Mouse (Mus musculus) heart, embryonic 10.5 days (tissue): ENCODE measurements around the gene Slc27a2. TPM values are rescaled to one million over a fixed set of nuclear protein-coding genes. Genes with fewer than 3 reads are reported as not detected.
"Not testable (repeated sequence)": the region's sequence is repeated elsewhere in the genome, so short reads cannot be mapped to it uniquely, and the experiment has no call there.

Source experiments
- DNase-seq: peaks from one replicate; pipeline ENCODE4 v3.0.0-alpha.2; 2017; ENCODE audit warnings: low spot score
- H3K27ac ChIP-seq: fragments of 300-500 bp; sonication (generic); 2 replicates; pipeline ENCODE4 v1.5.1; 2016; ENCODE audit warnings: mild to moderate bottlenecking
- H3K27me3 ChIP-seq: fragments of 300-500 bp; sonication (generic); 2 replicates; pipeline ENCODE4 v1.6.1; 2016; ENCODE audit warnings: mild to moderate bottlenecking; ENCODE audit not compliant: poor library complexity, insufficient read depth, severe bottlenecking
- H3K36me3 ChIP-seq: fragments of 300-500 bp; sonication (generic); 2 replicates; pipeline ENCODE4 v1.6.1; 2016; ENCODE audit warnings: mild to moderate bottlenecking, moderate library complexity
- H3K4me1 ChIP-seq: fragments of 300-500 bp; sonication (generic); 2 replicates; pipeline ENCODE4 v1.6.1; 2016; ENCODE audit warnings: mild to moderate bottlenecking
- H3K4me3 ChIP-seq: fragments of 300-500 bp; sonication (generic); 2 replicates; pipeline ENCODE4 v1.5.1; 2016; ENCODE audit warnings: mild to moderate bottlenecking, moderate library complexity
- H3K9me3 ChIP-seq: fragments of 300-500 bp; sonication (generic); 2 replicates; pipeline ENCODE4 v1.6.1; 2016; ENCODE audit warnings: mild to moderate bottlenecking, moderate library complexity
- WGBS: fragments of 180-500 bp; shearing (Covaris S2); methylation state at CpG from one replicate; pipeline ENCODE4 v1.1.7; 2016; 5-methylcytosine and 5-hydroxymethylcytosine counted together
- polyA plus RNA-seq: library from polyadenylated mRNA; unstranded; fragments of >200 nt; fragmentation: Nextera tagmentation; extraction: Ambion mirVana; gene quantifications from 2 replicates; pipeline ENCODE4 v1.2.1, GENCODE M21; 2016

Gene Slc27a2
- 0.25 and 2.7 TPM in 2 replicates for polyA plus RNA-seq

- Histone ChIP-seq H3K27ac (peak within 1 kb of the TSS; percentile 71; the same call in 1 of the 2 replicates), H3K4me3 (peak within 1 kb of the TSS; percentile 81), H3K36me3 (0 out of 2 replicates have a peak, but pooled peaks cover 2% of the 10 kb centered on the region), H3K27me3 (peaks cover 59% of the 10 kb centered on the region), H3K4me1 (peaks cover 14% of the 10 kb centered on the region), H3K9me3 (no peaks in the 10 kb centered on the region)
- WGBS, result 2% methylated on average over 61 of the region's 61 CpGs
- DNase-seq, result peak; percentile 76
Observed at GRCm38 (mm10) chr2:126552357-126553290, at the start of gene Slc27a2. TSS of gene Slc27a2 (plus strand) at chr2:126552407.

- no peak overlapping the region for H3K4me3 ChIP-seq
- H3K27me3 ChIP-seq, result no peaks in the 10 kb centered on the region
- WGBS, result 84% methylated on average over 1 of the region's 1 CpGs
Observed at GRCm38 (mm10) chr2:126505156-126505555, 47.1 kb upstream of the Slc27a2 start.

DNA sequence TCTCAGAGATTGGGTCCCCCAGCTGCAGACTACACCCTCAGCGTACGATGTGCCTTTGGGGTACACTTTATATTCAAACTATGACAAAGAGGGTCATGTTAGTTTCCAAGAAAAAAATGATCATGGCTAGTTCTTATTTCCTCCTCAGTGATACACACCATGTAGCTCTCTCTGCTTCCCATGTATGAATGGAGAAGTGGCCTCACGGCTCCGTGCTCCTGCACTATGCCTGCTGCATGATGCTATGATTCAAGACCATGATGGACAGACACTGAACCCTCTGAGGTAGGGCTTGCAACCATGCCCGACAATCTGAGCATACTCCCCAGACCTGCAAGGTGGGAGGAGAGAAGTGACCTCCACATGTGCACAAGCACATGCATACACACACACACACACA is 44.7 kb upstream of the Slc27a2 start:
- H3K4me1 ChIP-seq, result no peaks in the 10 kb centered on the region
- no peaks in the 10 kb centered on the region for H3K9me3 ChIP-seq
- WGBS, result 87% methylated on average over 5 of the region's 5 CpGs
- no peak overlapping the region for H3K4me3 ChIP-seq
- H3K36me3 ChIP-seq, result no peaks in the 10 kb centered on the region
- H3K27me3 ChIP-seq, result no peaks in the 10 kb centered on the region
- no peak overlapping the region for H3K27ac ChIP-seq
- no peak for DNase-seq

More at GRCm38 (mm10) chr2:126505156-126505555, 47.1 kb upstream of the Slc27a2 start:
- DNase-seq, result no peak
- Histone ChIP-seq H3K27ac (no peak overlapping the region), H3K4me1 (no peaks in the 10 kb centered on the region), H3K9me3 (no peaks in the 10 kb centered on the region), H3K36me3 (no peaks in the 10 kb centered on the region)

DNA sequence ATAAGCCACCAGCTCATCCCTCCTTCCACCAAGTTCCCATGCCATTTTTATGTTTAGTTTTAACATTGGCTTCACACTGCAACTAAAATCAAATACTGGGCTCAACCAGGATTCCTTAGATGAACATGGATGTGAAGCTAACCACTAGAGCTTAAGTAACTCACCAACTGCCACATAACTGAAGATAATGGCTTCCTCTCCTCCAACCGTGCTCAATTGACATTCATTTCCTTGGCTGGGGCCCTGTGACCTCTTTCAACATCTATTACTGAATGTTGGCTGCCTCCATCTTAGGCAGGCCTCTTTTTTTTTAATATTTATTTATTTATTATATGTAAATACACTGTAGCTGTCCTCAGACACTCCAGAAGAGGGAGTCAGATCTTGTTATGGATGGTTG is 44.0 kb upstream of the Slc27a2 start:
- Histone ChIP-seq H3K27me3 (no peaks in the 10 kb centered on the region), H3K27ac (no peak overlapping the region), H3K36me3 (no peaks in the 10 kb centered on the region), H3K4me3 (no peak overlapping the region), H3K4me1 (no peaks in the 10 kb centered on the region), H3K9me3 (no peaks in the 10 kb centered on the region)
- no peak for DNase-seq
- 61% methylated on average over 1 of the region's 1 CpGs for WGBS

- Histone ChIP-seq H3K9me3 (no peaks in the 10 kb centered on the region), H3K4me3 (no peak overlapping the region), H3K27ac (no peak overlapping the region), H3K36me3 (no peaks in the 10 kb centered on the region), H3K27me3 (no peaks in the 10 kb centered on the region), H3K4me1 (no peaks in the 10 kb centered on the region)
- DNase-seq, result no peak
- WGBS, result 66% methylated on average over 6 of the region's 6 CpGs
Observed at GRCm38 (mm10) chr2:126515069-126515826, 37.0 kb upstream of the Slc27a2 start.

DNA sequence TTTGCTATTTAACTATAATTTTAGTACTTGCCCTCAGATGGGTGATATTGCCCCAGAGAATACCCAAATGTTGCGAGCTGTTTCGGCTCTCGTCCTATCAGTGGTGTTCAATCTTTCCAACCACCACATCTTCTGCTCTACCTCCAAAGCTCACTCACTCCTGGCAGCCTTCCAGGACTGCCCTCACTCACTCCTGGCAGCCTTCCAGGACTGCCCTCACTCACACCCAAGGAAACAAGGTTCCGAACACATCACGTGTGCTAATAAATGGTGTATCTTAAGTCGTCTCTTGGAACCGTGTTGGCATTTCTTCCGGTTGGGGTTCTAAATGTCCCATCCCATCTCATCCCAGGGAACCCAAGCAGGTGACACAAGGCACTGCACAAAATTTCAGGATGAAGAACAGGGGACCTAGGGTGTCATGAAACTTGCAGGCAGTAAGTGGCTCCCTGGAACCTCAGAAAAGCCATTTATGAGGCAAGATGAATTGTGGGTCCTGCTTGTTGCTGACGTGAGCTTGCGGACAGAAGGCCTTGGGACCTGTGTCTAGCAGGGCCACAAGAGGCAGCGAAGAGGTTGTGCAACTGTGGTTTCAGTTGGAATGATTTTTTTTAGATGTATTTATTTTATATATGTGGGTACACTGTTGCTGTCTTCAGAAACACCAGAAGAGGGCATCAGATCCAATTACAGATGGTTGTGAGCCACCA is 32.2 kb upstream of the Slc27a2 start:
- Histone ChIP-seq H3K27me3 (no peaks in the 10 kb centered on the region), H3K36me3 (no peaks in the 10 kb centered on the region), H3K4me1 (no peaks in the 10 kb centered on the region), H3K4me3 (no peak overlapping the region), H3K9me3 (no peaks in the 10 kb centered on the region), H3K27ac (no peak overlapping the region)
- 79% methylated on average over 11 of the region's 11 CpGs for WGBS
- DNase-seq, result no peak

DNA sequence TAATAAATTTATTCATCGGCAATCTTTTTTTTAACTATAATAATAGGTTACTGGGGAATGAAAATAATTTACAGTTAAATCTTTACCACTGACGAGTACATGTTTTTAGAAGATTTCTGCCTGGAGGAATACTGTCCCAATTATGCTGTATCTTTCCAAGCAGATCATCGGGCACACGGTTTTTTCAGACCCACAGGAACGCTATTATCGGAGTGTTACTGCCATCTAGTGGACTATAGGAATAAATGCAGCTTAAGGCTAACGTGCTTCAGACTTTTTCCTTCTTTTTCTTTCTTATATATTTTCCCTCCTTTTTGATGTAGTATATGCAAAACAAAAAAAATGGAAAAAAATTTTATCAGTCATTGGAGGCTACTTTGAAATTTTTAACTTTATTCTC is 31.4 kb upstream of the Slc27a2 start:
- Histone ChIP-seq H3K27ac (no peak overlapping the region), H3K4me3 (no peak overlapping the region), H3K4me1 (no peaks in the 10 kb centered on the region), H3K9me3 (no peaks in the 10 kb centered on the region), H3K27me3 (no peaks in the 10 kb centered on the region), H3K36me3 (no peaks in the 10 kb centered on the region)
- 15% methylated on average over 7 of the region's 7 CpGs for WGBS
- no peak for DNase-seq

DNA sequence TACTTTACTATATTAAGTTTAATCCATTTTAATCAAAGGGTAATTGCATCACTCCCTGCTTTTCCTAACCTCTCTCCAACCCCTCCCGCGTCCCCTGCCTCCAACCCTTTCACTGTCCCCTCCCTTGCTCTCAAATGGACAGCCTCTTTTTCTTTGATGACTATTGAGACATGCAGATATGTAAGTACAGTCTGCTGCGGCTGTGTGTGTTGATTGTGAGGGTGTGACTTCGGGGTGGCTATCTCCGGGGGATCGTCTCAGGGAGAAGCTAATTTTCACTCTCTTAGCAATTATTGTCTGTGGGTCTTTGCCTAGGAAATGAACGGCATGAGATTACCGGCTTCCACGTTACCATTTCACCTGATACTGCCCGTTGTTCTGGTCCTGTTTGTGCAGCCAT is 30.7 kb upstream of the Slc27a2 start:
- WGBS, result 64% methylated on average over 10 of the region's 10 CpGs
- H3K27me3 ChIP-seq, result no peaks in the 10 kb centered on the region

DNA sequence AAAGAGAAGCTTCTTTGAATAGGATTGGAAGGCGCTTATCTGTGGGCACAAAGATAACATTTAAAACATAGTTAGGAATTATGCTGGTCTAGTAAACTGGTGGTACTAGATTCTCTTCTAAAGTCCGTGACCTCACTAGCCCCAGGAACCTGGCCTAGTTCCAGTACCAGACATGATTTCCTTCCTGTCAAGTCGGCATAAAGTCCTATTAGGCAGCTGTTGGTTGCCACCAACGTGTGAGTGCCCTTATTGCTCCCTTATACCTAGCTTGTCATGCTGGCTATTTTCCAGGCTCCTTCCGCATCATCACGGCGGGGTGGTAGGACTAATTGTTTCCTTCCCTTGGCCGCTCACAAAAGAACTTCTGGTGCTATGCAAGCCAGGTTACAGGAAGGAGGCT is 30.2 kb upstream of the Slc27a2 start:
- 73% methylated on average over 8 of the region's 8 CpGs for WGBS
- no peak for DNase-seq
- H3K9me3 ChIP-seq, result no peaks in the 10 kb centered on the region

More for the DNA sequence above, 30.7 kb upstream of the Slc27a2 start:
- H3K27ac ChIP-seq, result no peak overlapping the region
- no peaks in the 10 kb centered on the region for H3K9me3 ChIP-seq
- no peak overlapping the region for H3K4me3 ChIP-seq
- no peaks in the 10 kb centered on the region for H3K36me3 ChIP-seq
- no peaks in the 10 kb centered on the region for H3K4me1 ChIP-seq
- no peak for DNase-seq

GRCm38 (mm10) chr2:126523101-126523745 is 29.0 kb upstream of the Slc27a2 start:
- H3K27me3 ChIP-seq, H3K4me1 ChIP-seq, H3K27ac ChIP-seq, H3K9me3 ChIP-seq, H3K4me3 ChIP-seq, H3K36me3 ChIP-seq, DNase-seq: not testable (repeated sequence)
- 63% methylated on average over 5 of the region's 5 CpGs for WGBS

More for the DNA sequence above, 30.2 kb upstream of the Slc27a2 start:
- no peaks in the 10 kb centered on the region for H3K27me3 ChIP-seq
- H3K36me3 ChIP-seq, result no peaks in the 10 kb centered on the region
- H3K4me3 ChIP-seq, result no peak overlapping the region
- no peaks in the 10 kb centered on the region for H3K4me1 ChIP-seq
- no peak overlapping the region for H3K27ac ChIP-seq

DNA sequence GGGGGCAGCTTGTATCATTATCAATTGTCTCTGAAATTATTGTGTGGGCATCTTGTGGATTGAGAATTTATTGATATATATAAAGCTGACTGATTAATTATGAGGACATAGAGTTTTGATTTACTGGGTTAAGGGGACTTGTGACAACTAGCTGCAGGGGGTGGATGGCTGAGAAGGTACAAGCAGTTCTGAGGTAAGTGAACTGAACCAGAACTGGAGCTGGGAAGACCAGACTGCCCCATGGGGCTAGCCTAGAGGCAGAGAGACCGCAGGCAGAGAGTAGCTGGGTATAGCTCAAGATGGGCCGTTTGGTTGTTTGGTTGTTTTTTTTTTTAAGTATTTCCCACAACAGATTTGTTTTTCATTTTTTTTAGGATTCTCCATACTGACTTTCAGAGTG is 27.9 kb upstream of the Slc27a2 start:
- Histone ChIP-seq H3K27ac (no peak overlapping the region), H3K36me3 (no peaks in the 10 kb centered on the region), H3K9me3 (no peaks in the 10 kb centered on the region), H3K4me1 (no peaks in the 10 kb centered on the region), H3K4me3 (no peak overlapping the region), H3K27me3 (no peaks in the 10 kb centered on the region)
- 77% methylated on average over 2 of the region's 2 CpGs for WGBS
- no peak for DNase-seq

- no peaks in the 10 kb centered on the region for H3K27me3 ChIP-seq
- H3K36me3 ChIP-seq, result no peaks in the 10 kb centered on the region
- DNase-seq, result no peak
- H3K4me1 ChIP-seq, result no peaks in the 10 kb centered on the region; the same call in 1 of the 2 replicates
- no peaks in the 10 kb centered on the region for H3K9me3 ChIP-seq
- no peak overlapping the region for H3K4me3 ChIP-seq
- H3K27ac ChIP-seq, result no peak overlapping the region
- 82% methylated on average over 8 of the region's 8 CpGs for WGBS
Observed at GRCm38 (mm10) chr2:126527461-126527860, 24.7 kb upstream of the Slc27a2 start.
